Mouse (Mus musculus) kidney, adult 2 months (tissue): ENCODE results near the gene Aurkb.

Source experiments
- CTCF ChIP-seq: fragments of 200-500 bp; conservative IDR thresholded peaks from 2 replicates; pipeline ENCODE4 v1.5.1; 2011; ENCODE audit warnings: low read depth, mild to moderate bottlenecking, control low read depth, low read length, moderate library complexity, mixed read lengths; ENCODE audit not compliant: insufficient read depth, insufficient read length
- POLR2A ChIP-seq: fragments of 200-500 bp; IDR thresholded peaks from one replicate; pipeline ENCODE4 v1.6.1; 2011; ENCODE audit warnings: low read depth, low read length, control low read depth

- TF ChIP-seq CTCF (no peak), POLR2A (no peak)
These were observed at the start of gene Aurkb for GRCm38 (mm10) chr11:69045531-69046394.
